Mouse (Mus musculus) stomach, embryonic 14.5 days (tissue): ENCODE results near the gene Cacng4. TPM values are rescaled to one million over a fixed set of nuclear protein-coding genes. Genes with fewer than 3 reads are reported as not detected.

Experiments used
- ATAC-seq: fragments of 200-750 bp; cut with Nextera tagmentation; 2 replicates; pipeline ENCODE4 v1.8.0; 2017; ENCODE audit warnings: low read depth, moderate TSS enrichment; ENCODE audit not compliant: insufficient number of reproducible peaks, insufficient read depth, low FRiP score
- H3K27ac ChIP-seq: fragments of 300-500 bp; sonication (generic); 2 replicates; pipeline ENCODE4 v1.5.1; 2014; ENCODE audit warnings: mild to moderate bottlenecking, low read length, moderate library complexity, mixed read lengths
- H3K27me3 ChIP-seq: fragments of 300-500 bp; sonication (generic); 2 replicates; pipeline ENCODE4 v1.6.1; 2014; ENCODE audit warnings: low read length, control low read depth, mixed read lengths; ENCODE audit not compliant: control insufficient read depth, insufficient read depth
- H3K36me3 ChIP-seq: fragments of 300-500 bp; sonication (generic); 2 replicates; pipeline ENCODE4 v1.6.1; 2014; ENCODE audit warnings: mild to moderate bottlenecking, control low read depth, low read length, moderate library complexity, mixed read lengths; ENCODE audit not compliant: control insufficient read depth, insufficient read depth
- H3K4me1 ChIP-seq: fragments of 300-500 bp; sonication (generic); 2 replicates; pipeline ENCODE4 v1.6.1; 2014; ENCODE audit warnings: low read length, control low read depth, mixed read lengths; ENCODE audit not compliant: control insufficient read depth, insufficient read depth
- H3K4me2 ChIP-seq: fragments of 300-500 bp; sonication (generic); replicated peaks from 2 replicates; pipeline ENCODE4 v1.6.1; 2014; ENCODE audit warnings: low read depth, low read length, control low read depth
- H3K4me3 ChIP-seq: fragments of 300-500 bp; sonication (generic); 2 replicates; pipeline ENCODE4 v1.5.1; 2014; ENCODE audit warnings: low read depth, low read length, control low read depth
- H3K9ac ChIP-seq: fragments of 300-500 bp; sonication (generic); replicated peaks from 2 replicates; pipeline ENCODE4 v1.6.1; 2014; ENCODE audit warnings: low read depth, mild to moderate bottlenecking, control low read depth, low read length, moderate library complexity, mixed read lengths
- H3K9me3 ChIP-seq: fragments of 300-500 bp; sonication (generic); 2 replicates; pipeline ENCODE4 v1.6.1; 2016; ENCODE audit warnings: low read depth, low read length, control low read depth; ENCODE audit not compliant: control insufficient read depth
- WGBS: fragments of 180-500 bp; shearing (Covaris S2); extraction: QIAGEN DNeasy Blood & Tissue Kit; methylation state at CpG from one replicate; pipeline ENCODE4 v1.1.7; 2014; 5-methylcytosine and 5-hydroxymethylcytosine counted together
- polyA plus RNA-seq: library from polyadenylated mRNA; unstranded; fragments of >200 nt; fragmentation: Nextera tagmentation; extraction: Ambion mirVana; gene quantifications from 2 replicates; pipeline ENCODE4 v1.2.1, GENCODE M21; 2014

Cacng4 gene
- polyA plus RNA-seq, result 7.7 and 7.9 TPM in 2 replicates

GRCm38 (mm10) chr11:107794547-107795269 is at the start of gene Cacng4:
Cacng4 (minus strand) TSS chr11:107794557.
- peak within 1 kb of the TSS; percentile 58; the same call in 1 of the 2 replicates for H3K27ac ChIP-seq
- H3K4me3 ChIP-seq, result peak within 1 kb of the TSS; percentile 64
- peaks cover 9% of the 10 kb centered on the region; the same call in 1 of the 2 replicates for H3K27me3 ChIP-seq
- H3K9me3 ChIP-seq, result no peaks in the 10 kb centered on the region
- peak within 1 kb of the TSS; percentile 97 for H3K4me2 ChIP-seq
- H3K36me3 ChIP-seq, result no peaks in the 10 kb centered on the region
- peak within 1 kb of the TSS; percentile 38; the same call in 1 of the 2 replicates for H3K9ac ChIP-seq
- peaks cover 14% of the 10 kb centered on the region; the same call in 1 of the 2 replicates for H3K4me1 ChIP-seq
- WGBS, result under 1% methylated on average over 32 of the region's 73 CpGs
- peak; percentile 42 for ATAC-seq

- H3K4me2 ChIP-seq, result no peak overlapping the region
- no peaks in the 10 kb centered on the region for H3K27me3 ChIP-seq
- no peaks in the 10 kb centered on the region for H3K9me3 ChIP-seq
- 48% methylated on average over 7 of the region's 7 CpGs for WGBS
- H3K36me3 ChIP-seq, result no peaks in the 10 kb centered on the region
- H3K4me3 ChIP-seq, result no peak overlapping the region
- ATAC-seq, result no peak
- no peaks in the 10 kb centered on the region for H3K4me1 ChIP-seq
- no peak overlapping the region for H3K9ac ChIP-seq
- no peak overlapping the region for H3K27ac ChIP-seq
Observed at GRCm38 (mm10) chr11:107833351-107834040, 39.1 kb upstream of the Cacng4 start.

- ATAC-seq, result no peak
- Histone ChIP-seq H3K4me2 (no peak overlapping the region), H3K9me3 (no peaks in the 10 kb centered on the region), H3K36me3 (no peaks in the 10 kb centered on the region), H3K27me3 (no peaks in the 10 kb centered on the region), H3K27ac (no peak overlapping the region), H3K4me3 (no peak overlapping the region), H3K9ac (no peak overlapping the region), H3K4me1 (no peaks in the 10 kb centered on the region)
- 46% methylated on average over 5 of the region's 5 CpGs for WGBS
Observed at GRCm38 (mm10) chr11:107817196-107817595, 22.8 kb upstream of the Cacng4 start.

GRCm38 (mm10) chr11:107812941-107813648 is 18.7 kb upstream of the Cacng4 start:
- H3K27ac ChIP-seq, result no peak overlapping the region
- H3K9ac ChIP-seq, result no peak overlapping the region
- no peak overlapping the region for H3K4me2 ChIP-seq
- no peaks in the 10 kb centered on the region for H3K36me3 ChIP-seq
- 25% methylated on average over 21 of the region's 21 CpGs for WGBS
- H3K4me1 ChIP-seq, result no peaks in the 10 kb centered on the region
- H3K4me3 ChIP-seq, result no peak overlapping the region
- H3K9me3 ChIP-seq, result no peaks in the 10 kb centered on the region
- no peaks in the 10 kb centered on the region for H3K27me3 ChIP-seq
- ATAC-seq, result no peak

GRCm38 (mm10) chr11:107812429-107812828 is 18.1 kb upstream of the Cacng4 start:
- H3K27me3 ChIP-seq, result no peaks in the 10 kb centered on the region
- no peak for ATAC-seq
- no peaks in the 10 kb centered on the region for H3K9me3 ChIP-seq
- H3K4me1 ChIP-seq, result no peaks in the 10 kb centered on the region
- H3K9ac ChIP-seq, result no peak overlapping the region
- H3K4me2 ChIP-seq, result no peak overlapping the region
- WGBS, result 59% methylated on average over 4 of the region's 4 CpGs
- H3K4me3 ChIP-seq, result no peak overlapping the region
- no peak overlapping the region for H3K27ac ChIP-seq
- H3K36me3 ChIP-seq, result no peaks in the 10 kb centered on the region

GRCm38 (mm10) chr11:107808508-107808907 is 14.2 kb upstream of the Cacng4 start:
- H3K36me3 ChIP-seq, result no peaks in the 10 kb centered on the region
- 74% methylated on average over 8 of the region's 8 CpGs for WGBS
- H3K4me3 ChIP-seq, result no peak overlapping the region
- no peak overlapping the region for H3K9ac ChIP-seq
- H3K27me3 ChIP-seq, result no peaks in the 10 kb centered on the region
- H3K27ac ChIP-seq, result no peak overlapping the region
- H3K4me2 ChIP-seq, result no peak overlapping the region
- ATAC-seq, result no peak
- no peaks in the 10 kb centered on the region for H3K4me1 ChIP-seq
- H3K9me3 ChIP-seq, result no peaks in the 10 kb centered on the region

- Histone ChIP-seq H3K27me3 (no peaks in the 10 kb centered on the region), H3K36me3 (no peaks in the 10 kb centered on the region), H3K9me3 (no peaks in the 10 kb centered on the region), H3K4me1 (no peaks in the 10 kb centered on the region), H3K4me2 (no peak overlapping the region), H3K27ac (no peak overlapping the region), H3K4me3 (no peak overlapping the region), H3K9ac (no peak overlapping the region)
- WGBS, result 60% methylated on average over 1 of the region's 1 CpGs
- ATAC-seq, result no peak
Observed at GRCm38 (mm10) chr11:107806058-107806457, 11.7 kb upstream of the Cacng4 start.

- Histone ChIP-seq H3K4me2 (no peak overlapping the region), H3K27me3 (no peaks in the 10 kb centered on the region), H3K9me3 (no peaks in the 10 kb centered on the region), H3K27ac (no peak overlapping the region), H3K36me3 (no peaks in the 10 kb centered on the region), H3K4me3 (no peak overlapping the region), H3K9ac (no peak overlapping the region), H3K4me1 (no peaks in the 10 kb centered on the region)
- 80% methylated on average over 3 of the region's 3 CpGs for WGBS
- no peak for ATAC-seq
Observed at GRCm38 (mm10) chr11:107801946-107802345, 7.6 kb upstream of the Cacng4 start.
